Mouse (Mus musculus) hindbrain, embryonic 10.5 days (tissue): ENCODE measurements around the gene Mapkapk3. TPM values are rescaled to one million over a fixed set of nuclear protein-coding genes. Genes with fewer than 3 reads are reported as not detected.

Experiments
- DNase-seq: peaks from one replicate; pipeline ENCODE4 v3.0.0-alpha.2; 2017; ENCODE audit warnings: low spot score
- H3K27ac ChIP-seq: fragments of 300-500 bp; sonication (generic); 2 replicates; pipeline ENCODE4 v1.5.1; 2016; ENCODE audit warnings: mild to moderate bottlenecking, moderate library complexity
- H3K27me3 ChIP-seq: fragments of 300-500 bp; sonication (generic); 2 replicates; pipeline ENCODE4 v1.6.1; 2016; ENCODE audit warnings: mild to moderate bottlenecking; ENCODE audit not compliant: poor library complexity, insufficient read depth, severe bottlenecking
- H3K36me3 ChIP-seq: fragments of 300-500 bp; sonication (generic); 2 replicates; pipeline ENCODE4 v1.6.1; 2016; ENCODE audit warnings: mild to moderate bottlenecking, moderate library complexity
- H3K4me1 ChIP-seq: fragments of 300-500 bp; sonication (generic); replicated peaks from 2 replicates; pipeline ENCODE4 v1.6.1; 2016; ENCODE audit warnings: mild to moderate bottlenecking
- H3K4me3 ChIP-seq: fragments of 300-500 bp; sonication (generic); 2 replicates; pipeline ENCODE4 v1.5.1; 2016; ENCODE audit warnings: mild to moderate bottlenecking, moderate library complexity
- H3K9me3 ChIP-seq: fragments of 300-500 bp; sonication (generic); 2 replicates; pipeline ENCODE4 v1.6.1; 2016; ENCODE audit warnings: mild to moderate bottlenecking, moderate library complexity
- WGBS: fragments of 180-500 bp; shearing (Covaris S2); methylation state at CpG from one replicate; pipeline ENCODE4 v1.1.7; 2016; 5-methylcytosine and 5-hydroxymethylcytosine counted together
- polyA plus RNA-seq: library from polyadenylated mRNA; unstranded; fragments of >200 nt; fragmentation: Nextera tagmentation; extraction: Ambion mirVana; gene quantifications from 2 replicates; pipeline ENCODE4 v1.2.1, GENCODE M21; 2016

Mapkapk3 gene
- polyA plus RNA-seq, 1 experiment from 2014 or later = 5.1 TPM

- peak overlapping the region; percentile 22 for H3K4me3 ChIP-seq
- H3K27ac ChIP-seq = peak overlapping the region; percentile 76
- H3K27me3 ChIP-seq = no peaks in the 10 kb centered on the region
- peaks cover 40% of the 10 kb centered on the region for H3K4me1 ChIP-seq
- DNase-seq = peak; percentile 61
- WGBS = 21% methylated on average over 16 of the region's 16 CpGs
- H3K36me3 ChIP-seq = no peaks in the 10 kb centered on the region
- H3K9me3 ChIP-seq = no peaks in the 10 kb centered on the region
These were observed 10.0 kb downstream of the Mapkapk3 start for GRCm38 (mm10) chr9:107279378-107280321.

GRCm38 (mm10) chr9:107278527-107279377, 10.9 kb downstream of the Mapkapk3 start:
- H3K27ac ChIP-seq = 0 out of 2 replicates have a peak overlapping the region, but pooled peaks have one; percentile 1
- DNase-seq = no peak
- no peaks in the 10 kb centered on the region for H3K27me3 ChIP-seq
- peaks cover 40% of the 10 kb centered on the region for H3K4me1 ChIP-seq
- no peaks in the 10 kb centered on the region for H3K9me3 ChIP-seq
- H3K4me3 ChIP-seq = no peak overlapping the region
- 58% methylated on average over 8 of the region's 8 CpGs for WGBS
- no peaks in the 10 kb centered on the region for H3K36me3 ChIP-seq

GRCm38 (mm10) chr9:107278126-107278525, 11.6 kb downstream of the Mapkapk3 start:
- WGBS = 39% methylated on average over 4 of the region's 4 CpGs
- Histone ChIP-seq H3K9me3 (no peaks in the 10 kb centered on the region), H3K4me3 (no peak overlapping the region), H3K36me3 (no peaks in the 10 kb centered on the region), H3K27me3 (no peaks in the 10 kb centered on the region), H3K4me1 (peaks cover 40% of the 10 kb centered on the region), H3K27ac (0 out of 2 replicates have a peak overlapping the region, but pooled peaks have one; percentile 1)
- no peak for DNase-seq

GRCm38 (mm10) chr9:107277603-107278002, 12.1 kb downstream of the Mapkapk3 start:
- Histone ChIP-seq H3K4me3 (no peak overlapping the region), H3K27ac (no peak overlapping the region), H3K4me1 (peaks cover 40% of the 10 kb centered on the region), H3K36me3 (no peaks in the 10 kb centered on the region), H3K9me3 (no peaks in the 10 kb centered on the region), H3K27me3 (no peaks in the 10 kb centered on the region)
- 83% methylated on average over 7 of the region's 7 CpGs for WGBS
- DNase-seq = no peak

GRCm38 (mm10) chr9:107275710-107276109, 14.0 kb downstream of the Mapkapk3 start:
- no peaks in the 10 kb centered on the region for H3K27me3 ChIP-seq
- peaks cover 32% of the 10 kb centered on the region for H3K4me1 ChIP-seq
- DNase-seq = no peak
- no peak overlapping the region for H3K27ac ChIP-seq
- H3K36me3 ChIP-seq = no peaks in the 10 kb centered on the region
- WGBS = 88% methylated on average over 5 of the region's 5 CpGs
- H3K4me3 ChIP-seq = no peak overlapping the region
- H3K9me3 ChIP-seq = no peaks in the 10 kb centered on the region

GRCm38 (mm10) chr9:107274751-107275150, 14.9 kb downstream of the Mapkapk3 start:
- H3K4me1 ChIP-seq = peaks cover 23% of the 10 kb centered on the region
- H3K27me3 ChIP-seq = no peaks in the 10 kb centered on the region
- H3K9me3 ChIP-seq = no peaks in the 10 kb centered on the region
- WGBS = 86% methylated on average over 6 of the region's 6 CpGs
- no peak overlapping the region for H3K4me3 ChIP-seq
- DNase-seq = no peak
- H3K27ac ChIP-seq = no peak overlapping the region
- H3K36me3 ChIP-seq = no peaks in the 10 kb centered on the region

GRCm38 (mm10) chr9:107273184-107273583, 16.5 kb downstream of the Mapkapk3 start:
- Histone ChIP-seq H3K4me3 (no peak overlapping the region), H3K4me1 (peaks cover 7% of the 10 kb centered on the region), H3K27me3 (no peaks in the 10 kb centered on the region), H3K9me3 (no peaks in the 10 kb centered on the region), H3K27ac (no peak overlapping the region), H3K36me3 (no peaks in the 10 kb centered on the region)
- WGBS = 72% methylated on average over 10 of the region's 10 CpGs
- DNase-seq = no peak

- Histone ChIP-seq H3K27ac (no peak overlapping the region), H3K4me3 (no peak overlapping the region), H3K36me3 (no peaks in the 10 kb centered on the region), H3K27me3 (no peaks in the 10 kb centered on the region), H3K9me3 (no peaks in the 10 kb centered on the region), H3K4me1 (no peaks in the 10 kb centered on the region)
- DNase-seq = no peak
- 79% methylated on average over 4 of the region's 4 CpGs for WGBS
These were observed 17.4 kb downstream of the Mapkapk3 start for GRCm38 (mm10) chr9:107272284-107272683.

- H3K9me3 ChIP-seq = no peaks in the 10 kb centered on the region
- no peaks in the 10 kb centered on the region for H3K27me3 ChIP-seq
- 79% methylated on average over 7 of the region's 7 CpGs for WGBS
- H3K27ac ChIP-seq = no peak overlapping the region
- no peak for DNase-seq
- H3K36me3 ChIP-seq = no peaks in the 10 kb centered on the region
- H3K4me3 ChIP-seq = no peak overlapping the region
- H3K4me1 ChIP-seq = no peaks in the 10 kb centered on the region
These were observed 18.3 kb downstream of the Mapkapk3 start for GRCm38 (mm10) chr9:107271177-107271938.

- Histone ChIP-seq H3K4me3 (no peak overlapping the region), H3K4me1 (no peaks in the 10 kb centered on the region), H3K9me3 (no peaks in the 10 kb centered on the region), H3K36me3 (no peaks in the 10 kb centered on the region), H3K27me3 (no peaks in the 10 kb centered on the region), H3K27ac (no peak overlapping the region)
- 98% methylated on average over 1 of the region's 1 CpGs for WGBS
- DNase-seq = no peak
These were observed 19.9 kb downstream of the Mapkapk3 start for GRCm38 (mm10) chr9:107269772-107270171.

- Histone ChIP-seq H3K9me3 (no peaks in the 10 kb centered on the region), H3K36me3 (no peaks in the 10 kb centered on the region), H3K27ac (no peak overlapping the region), H3K4me3 (no peak overlapping the region), H3K27me3 (no peaks in the 10 kb centered on the region), H3K4me1 (peaks cover 7% of the 10 kb centered on the region; the same call in 1 of the 2 replicates)
- WGBS = 61% methylated on average over 4 of the region's 4 CpGs
- no peak for DNase-seq
These were observed 21.8 kb downstream of the Mapkapk3 start for GRCm38 (mm10) chr9:107267721-107268402.

GRCm38 (mm10) chr9:107267028-107267427, 22.6 kb downstream of the Mapkapk3 start:
- H3K4me1 ChIP-seq = peaks cover 9% of the 10 kb centered on the region; the same call in 1 of the 2 replicates
- 89% methylated on average over 1 of the region's 1 CpGs for WGBS

More at GRCm38 (mm10) chr9:107267028-107267427, 22.6 kb downstream of the Mapkapk3 start:
- Histone ChIP-seq H3K9me3 (no peaks in the 10 kb centered on the region), H3K36me3 (no peaks in the 10 kb centered on the region), H3K27me3 (no peaks in the 10 kb centered on the region), H3K27ac (no peak overlapping the region), H3K4me3 (no peak overlapping the region)
- DNase-seq = no peak
